Mouse (Mus musculus): ENCODE measurements around the gene Serhl. TPM values are rescaled to one million over a fixed set of nuclear protein-coding genes. Genes with fewer than 3 reads are reported as not detected.
"Not testable (repeated sequence)": the region's sequence is repeated elsewhere in the genome, so short reads cannot be mapped to it uniquely, and the experiment has no call there.

The Serhl gene
- 10 to 100 TPM in 2 of 4 experiments, 1 to 10 TPM in 2; 8.5 to 13.7 (median 11.2) TPM for total RNA-seq (2022)

DNA sequence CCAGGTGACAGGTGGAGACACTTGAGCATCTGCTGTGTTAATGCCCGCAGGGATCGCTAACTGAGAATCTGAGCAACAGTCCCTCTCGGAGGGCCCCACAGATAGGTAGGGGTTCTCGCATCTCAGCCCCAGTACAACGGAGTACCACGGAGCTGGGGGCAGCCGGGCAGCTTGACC lies at the start of gene Serhl:
Serhl (plus strand) TSS at position 78 of the 177 bp plus-strand sequence.
- no peak for DNase-seq (ENCODE audit: low spot score in 2 of 2)

DNA sequence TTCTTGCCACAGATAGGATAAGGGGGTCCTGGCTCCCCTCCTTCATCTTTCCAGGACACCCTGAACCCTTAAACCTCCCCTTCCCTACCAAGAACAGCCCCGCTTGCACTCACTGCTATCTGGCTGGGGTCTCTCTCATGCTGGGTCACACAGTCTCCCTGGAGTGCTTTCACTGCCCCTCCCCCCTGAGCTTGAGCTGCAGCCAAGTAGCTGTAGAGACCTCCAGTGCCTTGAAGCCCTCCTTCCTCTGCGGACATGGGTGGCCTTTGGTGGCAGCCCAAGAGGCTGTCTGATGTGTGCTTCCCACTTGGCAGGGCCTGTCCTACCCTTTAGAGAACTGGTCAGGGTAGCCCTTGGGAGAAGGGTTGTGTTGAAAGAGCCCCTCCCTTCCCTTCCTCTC lies 49.1 kb upstream of the Serhl start:
- DNase-seq (ENCODE audit: low spot score in 2 of 2), result no peak

DNA sequence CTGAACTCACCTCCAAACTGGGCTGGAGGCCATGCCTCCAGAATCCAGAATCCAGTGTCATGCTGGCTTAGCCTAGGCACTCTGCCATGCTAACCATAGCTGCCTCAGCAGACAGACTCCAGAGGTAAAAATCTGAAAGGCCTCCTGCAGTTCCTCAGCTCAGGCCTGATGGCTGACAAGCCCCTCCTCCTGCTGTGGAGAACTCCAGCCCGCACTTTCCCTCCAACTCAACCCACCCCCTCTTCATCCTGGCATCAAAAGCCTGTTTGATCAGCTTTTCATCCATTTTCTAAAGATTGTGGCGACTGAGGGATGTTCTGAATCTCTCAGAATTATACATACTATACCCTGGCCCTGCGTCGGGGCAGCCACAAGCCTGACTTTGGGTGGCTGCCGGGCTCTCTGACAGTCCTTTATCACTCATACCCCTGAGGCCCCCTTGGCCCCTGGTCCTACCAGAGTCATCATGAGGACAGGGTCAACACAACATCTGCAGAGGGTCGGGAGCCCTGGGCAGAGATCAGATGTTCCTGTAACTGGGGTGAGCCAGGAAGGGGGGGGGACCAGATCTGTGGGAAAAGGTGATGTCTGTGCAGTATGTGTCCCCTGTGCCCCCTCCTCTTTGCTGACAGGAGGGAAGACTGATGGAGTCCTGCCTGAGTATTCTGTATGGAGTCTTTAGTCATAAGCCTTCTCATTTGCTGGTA lies 46.5 kb upstream of the Serhl start:
- DNase-seq (ENCODE audit: low spot score in 2 of 2), result peak; percentile 48 to 50

DNA sequence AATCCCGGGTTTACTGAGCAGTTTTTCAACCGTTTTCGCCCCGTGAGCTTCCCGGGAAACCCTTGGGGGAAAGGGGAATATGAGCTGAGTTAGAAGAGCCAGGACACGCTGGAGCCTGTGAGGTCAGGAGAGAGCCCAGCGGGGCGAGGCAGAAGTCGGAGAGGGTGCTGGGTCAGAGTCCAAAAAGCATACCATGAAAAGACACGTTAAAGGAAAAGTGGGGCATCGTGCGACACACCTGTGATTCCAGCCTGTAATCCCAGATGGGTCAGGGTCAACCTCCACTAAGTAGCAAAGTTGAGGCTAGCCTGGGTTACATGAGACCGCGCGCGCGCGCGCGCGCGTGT lies 46.0 kb upstream of the Serhl start:
- no peak for DNase-seq (ENCODE audit: low spot score in 2 of 2)

DNA sequence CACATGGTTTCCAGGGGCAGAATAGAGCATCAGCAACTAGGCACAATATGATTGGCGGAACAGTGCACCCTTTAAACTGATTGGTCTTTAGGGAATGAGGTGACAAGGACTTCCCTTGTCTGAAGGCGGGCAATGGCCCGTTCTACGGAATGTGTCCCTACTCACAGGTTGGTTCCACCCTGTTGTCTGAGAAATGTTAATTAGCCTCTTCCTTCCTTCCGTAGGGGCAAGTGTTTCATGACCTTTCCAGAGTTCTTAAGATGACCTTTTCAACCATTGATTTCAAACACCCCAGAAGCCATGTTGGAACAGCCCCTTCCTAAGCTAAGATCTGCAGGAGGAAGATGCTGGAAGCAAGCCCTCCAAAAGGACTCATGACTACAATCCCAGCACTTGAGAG lies 43.7 kb upstream of the Serhl start:
- DNase-seq (ENCODE audit: low spot score in 2 of 2), result not testable (repeated sequence)

DNA sequence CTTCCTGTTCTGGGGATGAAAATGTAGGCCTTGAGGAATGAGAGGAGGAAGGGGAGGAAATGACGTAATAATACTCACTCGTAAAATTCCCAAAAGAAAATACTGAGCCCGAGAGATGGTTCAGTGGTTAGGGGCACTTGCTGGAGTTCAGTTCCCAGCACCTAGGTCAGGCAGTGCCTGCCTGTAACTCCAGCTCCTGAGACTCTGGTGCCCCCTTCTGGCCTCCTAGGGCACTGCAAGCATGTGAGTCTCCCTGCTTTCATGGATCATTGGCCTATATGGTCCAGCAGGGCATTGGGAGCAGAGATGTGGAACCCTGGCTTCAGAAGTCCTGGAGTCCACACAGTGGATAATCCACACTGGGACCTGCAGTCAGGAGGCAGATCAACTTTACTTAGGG lies 43.0 kb upstream of the Serhl start:
- DNase-seq (ENCODE audit: low spot score in 2 of 2), result no peak

DNA sequence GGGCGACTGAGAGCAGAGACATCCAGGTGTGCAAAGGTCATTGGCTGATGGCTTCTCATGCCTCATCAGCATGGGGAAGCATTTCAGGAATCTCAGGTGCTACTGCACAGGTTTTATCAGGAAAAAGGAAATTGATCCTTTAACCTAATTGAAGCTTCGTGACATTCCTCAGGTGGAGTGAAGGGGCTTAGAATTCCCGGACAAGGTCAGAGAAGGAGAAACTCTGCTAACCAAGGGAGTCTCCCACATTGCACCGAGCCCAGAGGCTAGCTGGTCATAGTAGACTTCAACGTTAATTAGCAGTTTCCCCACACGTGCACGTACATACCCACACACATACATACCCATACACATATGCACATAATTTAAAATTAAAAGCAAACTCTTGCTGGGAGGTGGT lies 42.6 kb upstream of the Serhl start:
- no peak for DNase-seq (ENCODE audit: low spot score in 2 of 2)

DNA sequence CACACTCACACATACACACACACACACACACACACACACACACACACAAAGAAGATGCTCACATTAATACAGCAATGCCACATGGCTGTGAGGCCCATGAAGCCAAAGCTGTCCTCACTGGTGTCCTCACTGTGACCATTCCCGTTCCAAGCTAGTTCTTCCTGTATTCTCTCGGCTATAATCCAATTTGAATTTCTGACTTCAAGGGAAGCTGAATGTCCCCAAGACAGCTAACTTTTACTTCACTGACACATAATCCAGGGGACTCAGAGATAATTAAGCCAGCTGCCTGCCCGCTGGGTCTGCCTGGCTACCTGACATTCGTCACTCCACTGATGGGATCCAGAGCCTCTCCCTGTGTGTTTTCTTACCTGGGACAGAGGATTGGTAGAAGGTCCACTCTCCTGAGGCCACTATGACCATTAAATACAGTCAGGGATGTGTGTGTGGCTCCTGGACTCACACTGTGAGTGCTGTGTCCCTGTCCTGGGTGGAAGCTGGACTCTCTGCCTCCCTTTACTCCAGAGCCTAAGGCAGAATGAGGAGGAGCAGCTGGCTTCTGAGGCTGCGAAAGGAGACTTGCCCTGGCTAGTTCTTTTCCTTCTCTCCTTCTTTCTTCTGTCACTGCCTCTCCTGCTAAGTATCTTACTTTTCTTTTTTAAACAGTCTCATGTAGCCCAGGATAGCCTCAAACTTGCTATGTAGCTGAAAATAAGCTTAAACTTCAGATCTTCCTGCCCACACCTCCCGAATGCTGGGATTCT lies 36.8 kb upstream of the Serhl start:
- no peak for DNase-seq (ENCODE audit: low spot score in 2 of 2)

DNA sequence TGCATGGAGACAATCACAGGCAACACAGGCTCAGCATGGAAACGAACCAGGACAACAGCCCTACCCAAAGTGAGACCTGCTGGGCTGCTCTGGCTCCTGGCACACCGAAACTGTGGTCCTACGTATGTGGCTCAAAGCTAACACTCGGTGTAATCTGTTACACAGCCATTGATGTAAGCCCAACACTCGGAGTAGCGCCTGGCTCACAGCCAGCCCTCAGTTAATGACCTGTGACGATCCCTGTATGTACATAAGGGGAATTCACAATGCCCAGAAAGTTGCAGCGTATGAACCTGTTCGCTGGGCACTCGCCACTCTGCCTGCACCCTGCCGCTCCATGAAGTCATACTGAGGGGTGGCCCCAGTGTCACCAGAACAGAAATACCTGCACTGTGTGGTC lies 36.0 kb upstream of the Serhl start:
- no peak for DNase-seq (ENCODE audit: low spot score in 2 of 2)

DNA sequence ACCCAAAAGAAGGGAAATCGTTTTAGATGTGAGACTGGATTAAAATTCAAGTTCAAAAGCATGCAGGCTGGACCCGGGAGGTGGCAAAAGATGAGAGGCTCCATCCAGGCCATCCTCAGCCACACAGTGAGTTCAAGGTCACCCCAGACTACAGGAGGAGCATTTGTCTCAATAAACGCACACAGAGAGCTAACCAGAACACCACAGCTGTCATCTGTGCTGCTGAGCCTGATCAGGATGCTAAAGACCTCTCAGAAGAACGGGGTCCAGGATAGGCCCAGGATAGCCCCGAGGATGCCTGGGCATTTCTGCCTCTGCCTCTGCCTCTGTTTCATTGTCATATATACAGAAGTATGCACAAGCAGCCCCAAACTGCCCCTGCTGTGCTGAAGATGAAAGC lies 33.7 kb upstream of the Serhl start:
- DNase-seq (ENCODE audit: low spot score in 2 of 2), result no peak

DNA sequence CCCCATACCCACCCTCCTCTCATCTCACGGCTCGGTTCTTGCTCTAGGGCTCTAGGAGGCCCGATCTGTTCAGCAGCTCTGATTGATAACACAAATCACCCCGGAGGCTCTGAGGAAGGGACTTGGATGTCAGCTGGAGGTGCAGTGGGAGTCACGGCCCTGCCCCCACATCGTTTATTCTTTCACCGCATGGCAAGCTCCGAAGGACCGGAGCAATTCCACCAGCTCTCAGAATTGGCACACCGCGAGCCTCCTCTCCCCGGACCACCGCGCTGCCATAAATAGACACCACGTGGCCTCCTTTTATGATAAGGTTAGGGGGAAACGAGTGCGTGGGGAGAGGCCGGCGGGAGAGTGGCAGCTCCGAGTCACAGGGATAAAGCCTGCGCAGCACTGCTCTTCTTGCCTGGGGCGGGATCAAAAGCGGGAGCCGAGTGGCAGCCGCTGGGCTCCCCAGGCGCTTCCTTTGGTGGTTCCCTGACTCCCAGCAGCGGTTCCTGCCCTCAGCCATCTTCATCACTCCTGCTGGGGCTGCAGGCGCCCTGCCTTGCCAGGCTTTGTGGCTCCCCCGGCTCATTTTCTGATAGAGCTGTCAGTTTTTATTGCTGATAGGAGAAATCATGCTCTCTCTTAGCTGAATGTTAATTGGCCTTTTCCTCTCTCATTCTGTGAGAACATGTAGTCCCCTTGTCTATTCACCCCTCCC lies 32.8 kb upstream of the Serhl start:
- DNase-seq (ENCODE audit: low spot score in 2 of 2), result peak; percentile 55 to 65

DNA sequence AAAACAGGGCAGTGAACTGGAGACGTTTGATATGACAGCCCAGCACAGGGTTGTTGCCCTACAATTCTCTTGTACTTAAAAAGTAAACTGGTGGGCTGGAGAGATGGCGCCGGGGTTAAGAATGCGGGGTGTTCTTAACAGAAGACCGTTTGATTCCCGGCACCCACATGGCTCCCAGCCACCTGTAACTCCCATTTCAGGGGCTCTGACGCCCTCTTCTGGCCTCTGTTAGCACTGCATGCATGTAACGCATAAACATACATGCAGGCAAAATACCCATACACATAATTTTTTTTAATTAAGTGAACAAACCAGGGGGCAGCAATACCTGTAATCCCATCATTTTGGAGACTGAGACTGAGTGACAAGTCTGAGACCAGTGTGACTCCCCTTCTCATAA lies 31.8 kb upstream of the Serhl start:
- no peak for DNase-seq (ENCODE audit: low spot score in 2 of 2)

DNA sequence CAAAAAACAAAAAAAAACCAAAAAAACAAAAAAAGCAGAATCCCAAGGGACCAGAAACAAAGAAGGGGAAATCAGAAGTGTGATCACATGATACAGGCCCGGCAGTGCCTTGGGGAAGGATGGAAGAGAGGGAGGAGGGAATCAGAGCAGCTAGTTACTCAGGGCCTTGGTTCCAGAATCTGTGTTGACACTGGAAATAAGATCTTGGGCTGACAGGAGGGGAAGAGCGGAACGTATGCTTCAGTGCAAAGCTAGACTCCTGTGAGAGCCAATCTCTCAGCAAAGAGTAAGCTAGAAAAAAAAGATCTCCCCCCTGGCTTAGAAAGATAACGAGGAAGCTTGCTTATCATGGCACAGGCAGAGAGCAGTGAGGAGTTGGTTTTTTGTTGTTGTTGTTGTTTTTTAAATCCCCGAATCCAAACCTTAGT lies 30.1 kb upstream of the Serhl start:
- DNase-seq (ENCODE audit: low spot score in 2 of 2), result no peak

DNA sequence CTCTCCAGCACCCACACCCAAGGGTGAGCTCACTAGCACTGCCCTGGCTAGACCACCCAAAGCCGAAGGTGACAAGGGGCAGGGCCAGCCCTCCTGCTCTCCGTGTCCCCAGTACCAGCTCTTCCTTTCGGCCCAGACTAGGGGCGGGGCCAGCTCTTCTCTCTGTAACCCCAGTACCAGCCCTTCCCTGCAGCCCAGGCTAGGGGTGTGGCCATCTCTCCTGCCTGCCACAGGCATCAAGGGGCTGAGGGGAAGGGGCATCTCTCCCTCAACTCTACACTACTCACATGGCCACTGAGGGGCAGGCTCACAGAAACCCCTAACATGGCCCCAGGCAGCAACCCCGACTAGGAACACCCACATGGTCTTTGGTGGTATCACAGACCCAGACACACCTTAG lies 27.6 kb upstream of the Serhl start:
- no peak for DNase-seq (ENCODE audit: low spot score in 2 of 2)

DNA sequence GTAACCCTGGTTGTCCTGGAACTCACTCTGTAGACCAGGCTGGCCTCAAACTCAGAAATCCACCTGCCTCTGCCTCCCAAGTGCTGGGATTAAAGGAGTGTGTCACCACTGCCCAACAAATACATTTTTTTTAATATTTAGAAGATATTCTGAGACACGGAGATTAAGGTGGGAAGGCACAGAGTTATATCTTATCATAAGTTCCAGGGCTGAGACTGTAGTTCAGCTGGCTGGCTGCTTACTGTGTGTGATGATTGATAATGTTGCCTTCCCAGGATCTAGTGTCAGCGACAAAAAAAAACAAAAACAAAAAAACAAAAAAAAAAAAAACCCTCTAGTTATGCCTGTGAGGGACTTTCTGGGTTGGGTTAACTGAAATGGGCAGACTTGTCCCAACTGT lies 26.7 kb upstream of the Serhl start:
- DNase-seq (ENCODE audit: low spot score in 2 of 2), result not testable (repeated sequence)

DNA sequence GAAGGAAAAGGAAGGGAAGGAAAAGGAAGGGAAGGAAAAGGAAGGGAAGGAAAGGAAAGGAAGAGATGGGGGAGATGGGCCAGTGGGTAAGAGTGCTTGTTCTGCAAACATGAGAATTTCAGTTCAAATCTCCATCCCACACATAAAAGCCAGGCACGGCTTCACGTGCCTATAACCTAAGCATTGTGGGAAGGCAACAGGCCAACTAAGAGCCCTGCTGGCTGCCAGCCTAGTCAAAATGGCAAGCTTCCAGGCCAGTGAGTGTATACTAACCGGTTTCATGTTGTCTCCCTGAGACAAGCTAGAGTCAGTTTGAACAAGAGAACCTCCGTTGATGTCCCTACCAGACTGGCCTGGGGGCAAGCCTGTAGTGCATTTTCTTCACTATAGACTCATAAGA lies 23.8 kb upstream of the Serhl start:
- peak; percentile 43 to 70 for DNase-seq (ENCODE audit: low spot score in 2 of 2)

DNA sequence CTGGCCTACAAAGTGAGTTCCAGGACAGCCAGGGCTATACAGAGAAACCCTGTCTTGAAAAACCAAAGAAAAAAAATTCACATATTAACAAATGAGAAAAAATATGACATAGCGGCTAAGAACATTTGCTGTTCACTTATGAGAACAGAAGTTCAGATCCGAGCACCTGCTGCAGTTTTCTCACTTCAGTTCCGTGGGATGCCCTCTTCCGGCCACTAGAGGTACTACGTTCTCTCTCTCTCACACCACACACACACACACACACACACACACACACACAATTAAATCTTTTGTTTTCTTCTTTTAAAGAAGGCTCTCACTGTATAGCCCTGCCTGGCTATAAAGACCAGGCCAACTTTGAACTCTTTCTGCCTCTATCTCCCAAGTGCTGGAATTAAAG lies 21.0 kb upstream of the Serhl start:
- no peak for DNase-seq (ENCODE audit: low spot score in 2 of 2)

DNA sequence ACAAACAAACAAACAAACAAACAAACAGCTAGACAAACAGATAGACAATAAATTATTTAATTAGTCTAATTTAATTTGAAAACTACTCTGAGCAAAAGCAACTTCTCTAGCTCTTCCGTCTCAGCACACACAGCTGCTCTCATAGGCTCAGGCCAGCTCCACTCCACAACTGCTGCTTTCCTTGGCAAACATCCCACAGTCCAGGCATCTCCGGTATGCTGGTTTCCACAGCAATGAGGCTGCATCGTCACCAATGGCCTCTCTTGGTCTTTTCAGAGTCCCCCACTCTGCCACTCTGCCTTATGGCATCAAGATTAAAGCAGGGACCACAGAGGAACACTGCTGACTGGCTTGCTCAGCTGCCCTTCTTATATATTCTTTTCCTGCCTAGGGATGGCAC lies 18.4 kb upstream of the Serhl start:
- DNase-seq (ENCODE audit: low spot score in 2 of 2), result no peak

DNA sequence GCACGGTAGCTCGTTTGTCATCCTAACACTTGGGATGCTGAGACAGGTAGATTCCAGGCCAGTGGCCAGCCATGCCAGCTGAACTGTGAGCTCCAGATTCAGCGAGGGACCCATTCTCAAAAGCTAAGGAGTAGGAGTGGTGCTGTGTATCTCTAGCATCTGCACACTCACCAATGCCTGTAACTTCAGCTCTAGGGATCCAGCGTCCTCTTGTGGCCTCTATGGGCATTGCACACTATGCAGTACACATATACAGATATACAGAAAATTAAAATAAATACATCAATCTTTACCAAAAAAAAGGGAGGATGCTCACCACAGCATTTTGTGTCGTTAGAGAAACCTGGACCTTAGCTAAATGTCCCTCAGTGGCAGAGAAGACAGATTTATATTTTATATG lies 17.6 kb upstream of the Serhl start:
- no peak for DNase-seq (ENCODE audit: low spot score in 2 of 2)

DNA sequence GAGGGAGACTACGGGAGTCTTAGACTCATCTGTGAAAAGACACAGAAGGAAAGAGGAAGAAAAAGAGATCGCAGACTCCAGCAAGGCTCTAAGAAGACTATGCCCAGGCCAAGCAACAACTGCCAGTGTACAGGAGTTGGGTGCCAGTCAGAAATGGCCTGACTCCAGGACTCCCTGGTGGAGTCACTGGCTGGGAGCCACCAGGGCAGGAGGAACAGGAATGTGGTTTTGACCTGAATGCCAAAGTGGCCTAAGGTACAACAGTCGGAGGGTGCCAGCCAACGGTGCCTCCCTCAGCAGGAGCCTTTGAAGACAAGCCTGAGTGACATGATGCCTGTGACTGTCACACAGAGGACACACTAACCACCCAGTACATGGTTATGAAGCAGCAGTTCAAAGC lies 15.1 kb upstream of the Serhl start:
- DNase-seq (ENCODE audit: low spot score in 2 of 2), result no peak

DNA sequence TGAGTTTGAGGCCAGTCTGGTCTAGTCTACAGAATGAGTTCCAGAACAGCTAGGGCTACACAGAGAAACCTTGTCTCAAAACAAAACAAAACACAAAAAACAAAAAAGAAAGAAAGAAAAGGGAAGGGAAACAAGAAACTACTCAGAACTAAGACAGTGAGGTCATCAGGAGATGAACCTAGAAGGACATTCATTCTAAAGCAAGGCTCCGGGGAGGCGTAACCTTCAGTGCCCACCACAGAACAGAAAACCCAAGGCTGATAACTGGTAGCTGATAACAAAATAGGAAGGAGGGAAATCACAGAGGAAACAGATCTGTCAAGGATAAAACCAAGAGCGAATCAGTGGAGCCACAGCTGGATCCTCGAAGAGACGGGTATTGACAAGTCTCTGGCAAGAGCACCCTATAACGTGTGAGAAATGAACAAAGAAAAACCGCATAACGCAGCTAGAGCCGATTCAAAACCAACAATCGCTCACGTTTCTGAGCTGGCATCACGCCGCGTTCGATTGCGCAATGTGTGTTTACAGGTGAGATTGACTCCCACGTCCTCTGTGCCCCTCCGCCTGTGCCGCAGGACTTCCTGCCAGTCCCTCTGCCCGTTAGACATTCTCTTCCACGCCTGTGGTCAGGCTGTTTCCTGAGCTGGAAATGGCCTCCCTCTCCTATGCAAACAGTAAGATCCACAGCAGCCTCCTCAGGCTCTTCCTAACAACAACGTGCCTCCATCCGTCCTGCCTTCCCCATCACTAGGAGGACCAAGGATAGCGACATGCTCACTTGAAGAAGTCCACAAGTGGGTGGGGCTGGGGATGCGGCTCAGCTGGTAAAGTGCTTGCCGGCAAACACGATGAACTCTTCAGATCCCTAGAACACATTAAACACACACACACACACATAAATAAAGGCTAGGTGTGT lies 13.4 kb upstream of the Serhl start:
- no peak for DNase-seq (ENCODE audit: low spot score in 2 of 2)

DNA sequence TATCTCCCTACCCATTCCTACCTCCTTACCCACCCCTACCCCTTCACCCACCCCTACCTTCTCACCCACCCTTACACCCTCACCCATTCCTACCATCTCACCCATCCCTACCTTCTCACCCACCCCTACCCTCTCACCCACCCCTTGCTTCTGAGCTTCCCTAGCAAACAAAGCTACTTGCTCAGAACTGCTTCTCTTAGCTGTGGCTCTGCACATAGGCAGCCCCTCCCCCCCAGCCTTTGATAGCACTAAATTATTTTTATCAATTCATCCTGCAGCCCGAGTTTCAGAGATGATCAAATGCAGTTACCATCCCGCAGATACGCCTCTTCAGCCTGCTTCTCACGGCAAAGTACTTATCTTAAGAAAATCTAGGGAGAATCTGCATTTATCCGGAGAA lies 5.8 kb upstream of the Serhl start:
- DNase-seq (ENCODE audit: low spot score in 2 of 2), result no peak

All from layer of hippocampus, adult 8-10 months (tissue).